Mouse (Mus musculus) liver, postnatal 0 days (tissue): ENCODE measurements around the gene Fam151b. TPM values are rescaled to one million over a fixed set of nuclear protein-coding genes. Genes with fewer than 3 reads are reported as not detected.

Experiments used
- ATAC-seq: fragments of 200-750 bp; cut with Nextera tagmentation; 2 replicates; pipeline ENCODE4 v1.8.0; 2017; ENCODE audit warnings: mild to moderate bottlenecking, moderate library complexity
- DNase-seq: peaks from one replicate; pipeline ENCODE4 v3.0.0-alpha.2; 2016
- H3K27ac ChIP-seq: fragments of 300-500 bp; sonication (generic); 2 replicates; pipeline ENCODE4 v1.5.1; 2014; ENCODE audit warnings: antibody characterized with exemption, moderate library complexity, mild to moderate bottlenecking, low read depth
- H3K27me3 ChIP-seq: fragments of 300-500 bp; sonication (generic); 2 replicates; pipeline ENCODE4 v1.6.1; 2014; ENCODE audit warnings: low read length, control low read depth, mixed read lengths; ENCODE audit not compliant: insufficient read depth
- H3K36me3 ChIP-seq: fragments of 300-500 bp; sonication (generic); replicated peaks from 2 replicates; pipeline ENCODE4 v1.6.1; 2014; ENCODE audit warnings: mild to moderate bottlenecking, control low read depth, low read length, moderate library complexity, mixed read lengths; ENCODE audit not compliant: insufficient read depth
- H3K4me1 ChIP-seq: fragments of 300-500 bp; sonication (generic); 2 replicates; pipeline ENCODE4 v1.6.1; 2014; ENCODE audit warnings: antibody characterized with exemption, mild to moderate bottlenecking, control low read depth; ENCODE audit not compliant: insufficient read depth
- H3K4me2 ChIP-seq: fragments of 300-500 bp; sonication (generic); 2 replicates; pipeline ENCODE4 v1.6.1; 2014; ENCODE audit warnings: low read depth, mild to moderate bottlenecking, low read length, moderate library complexity, mixed read lengths
- H3K4me3 ChIP-seq: fragments of 300-500 bp; sonication (generic); 2 replicates; pipeline ENCODE4 v1.5.1; 2014; ENCODE audit warnings: low read depth, low read length
- H3K9ac ChIP-seq: fragments of 300-500 bp; sonication (generic); replicated peaks from 2 replicates; pipeline ENCODE4 v1.6.1; 2014; ENCODE audit warnings: mild to moderate bottlenecking, moderate library complexity
- H3K9me3 ChIP-seq: fragments of 300-500 bp; sonication (generic); 2 replicates; pipeline ENCODE4 v1.6.1; 2016; ENCODE audit warnings: mild to moderate bottlenecking, control low read depth, low read length, mixed read lengths
- CTCF ChIP-seq: sonication (generic); IDR thresholded peaks from 2 replicates; pipeline ENCODE4 v1.5.1; 2016; ENCODE audit warnings: antibody characterized with exemption, low read depth
- EP300 ChIP-seq: IDR thresholded peaks from 2 replicates; pipeline ENCODE4 v1.6.1; 2016; ENCODE audit warnings: antibody characterized with exemption, low read depth, mild to moderate bottlenecking
- WGBS: fragments of 180-500 bp; shearing (Covaris S2); extraction: QIAGEN DNeasy Blood & Tissue Kit; methylation state at CpG from one replicate; pipeline ENCODE4 v1.1.7; 2014; ENCODE audit not compliant: insufficient replicate concordance; 5-methylcytosine and 5-hydroxymethylcytosine counted together
- polyA plus RNA-seq: library from polyadenylated mRNA; unstranded; fragments of >200 nt; fragmentation: Nextera tagmentation; extraction: Ambion mirVana; gene quantifications from 2 replicates; pipeline ENCODE4 v1.2.1, GENCODE M21; 2015

Fam151b gene
- polyA plus RNA-seq, 1 experiment from 2014 or later, result 0.12 TPM

GRCm38 (mm10) chr13:92523178-92523813, 39.5 kb upstream of the Fam151b start:
- Histone ChIP-seq H3K9ac (no peak overlapping the region), H3K27ac (no peak overlapping the region), H3K36me3 (peaks cover 17% of the 10 kb centered on the region), H3K9me3 (no peaks in the 10 kb centered on the region), H3K4me3 (no peak overlapping the region), H3K4me1 (no peaks in the 10 kb centered on the region), H3K4me2 (no peak overlapping the region), H3K27me3 (no peaks in the 10 kb centered on the region)
- WGBS, result 58% methylated on average over 5 of the region's 5 CpGs
- DNase-seq, result no peak
- no peak for TF ChIP-seq CTCF
- no peak for TF ChIP-seq EP300
- no peak for ATAC-seq

- no peak for DNase-seq
- 82% methylated on average over 12 of the region's 12 CpGs for WGBS
These were observed 21.1 kb upstream of the Fam151b start for GRCm38 (mm10) chr13:92504871-92505270.

GRCm38 (mm10) chr13:92491923-92492322, 8.1 kb upstream of the Fam151b start:
- Histone ChIP-seq H3K4me1 (no peaks in the 10 kb centered on the region), H3K36me3 (peaks cover 8% of the 10 kb centered on the region; the same call in 1 of the 2 replicates), H3K4me3 (no peak overlapping the region), H3K27ac (no peak overlapping the region), H3K27me3 (no peaks in the 10 kb centered on the region), H3K9me3 (no peaks in the 10 kb centered on the region), H3K9ac (no peak overlapping the region), H3K4me2 (no peak overlapping the region)
- TF ChIP-seq CTCF (no peak), EP300 (no peak)
- DNase-seq (no peak), ATAC-seq (no peak)
- 84% methylated on average over 1 of the region's 1 CpGs for WGBS

More at GRCm38 (mm10) chr13:92504871-92505270, 21.1 kb upstream of the Fam151b start:
- H3K36me3 ChIP-seq, result peaks cover 12% of the 10 kb centered on the region
- H3K9ac ChIP-seq, result no peak overlapping the region
- no peaks in the 10 kb centered on the region for H3K9me3 ChIP-seq
- TF ChIP-seq EP300, result no peak
- no peaks in the 10 kb centered on the region for H3K4me1 ChIP-seq
- H3K27me3 ChIP-seq, result no peaks in the 10 kb centered on the region
- H3K4me2 ChIP-seq, result no peak overlapping the region
- H3K27ac ChIP-seq, result no peak overlapping the region
- ATAC-seq, result no peak
- H3K4me3 ChIP-seq, result no peak overlapping the region

GRCm38 (mm10) chr13:92490817-92491216, 7.0 kb upstream of the Fam151b start:
- no peak for ATAC-seq
- H3K4me2 ChIP-seq, result no peak overlapping the region
- DNase-seq, result no peak
- no peaks in the 10 kb centered on the region for H3K9me3 ChIP-seq
- TF ChIP-seq CTCF (no peak), EP300 (no peak)
- no peak overlapping the region for H3K27ac ChIP-seq
- no peak overlapping the region for H3K4me3 ChIP-seq
- no peak overlapping the region for H3K9ac ChIP-seq
- no peaks in the 10 kb centered on the region for H3K27me3 ChIP-seq
- peaks cover 8% of the 10 kb centered on the region; the same call in 1 of the 2 replicates for H3K36me3 ChIP-seq
- H3K4me1 ChIP-seq, result no peaks in the 10 kb centered on the region
- WGBS, result 73% methylated on average over 4 of the region's 4 CpGs

- WGBS, result 5% methylated on average over 3 of the region's 3 CpGs
- ATAC-seq (peak; percentile 77), DNase-seq (peak; percentile 55)
- Histone ChIP-seq H3K4me2 (peak overlapping the region; percentile 73), H3K9me3 (no peaks in the 10 kb centered on the region), H3K9ac (0 out of 2 replicates have a peak overlapping the region, but pooled peaks have one; percentile 6), H3K27me3 (no peaks in the 10 kb centered on the region), H3K4me3 (peak overlapping the region; percentile 55), H3K27ac (peak overlapping the region; percentile 60; the same call in 1 of the 2 replicates), H3K36me3 (no peaks in the 10 kb centered on the region), H3K4me1 (no peaks in the 10 kb centered on the region)
- TF ChIP-seq CTCF, result peak; percentile 81
- no peak for TF ChIP-seq EP300
These were observed 467 bp downstream of the Fam151b start for GRCm38 (mm10) chr13:92483348-92483747.

GRCm38 (mm10) chr13:92470151-92470550, 13.7 kb downstream of the Fam151b start:
- no peak overlapping the region for H3K4me2 ChIP-seq
- no peak overlapping the region for H3K9ac ChIP-seq
- H3K27ac ChIP-seq, result no peak overlapping the region
- 0 out of 2 replicates have a peak, but pooled peaks cover 2% of the 10 kb centered on the region for H3K4me1 ChIP-seq
- H3K36me3 ChIP-seq, result peaks cover 3% of the 10 kb centered on the region; the same call in 1 of the 2 replicates
- WGBS, result 76% methylated on average over 2 of the region's 2 CpGs
- TF ChIP-seq CTCF (no peak), EP300 (no peak)
- DNase-seq (no peak), ATAC-seq (no peak)
- no peaks in the 10 kb centered on the region for H3K27me3 ChIP-seq
- no peak overlapping the region for H3K4me3 ChIP-seq
- no peaks in the 10 kb centered on the region for H3K9me3 ChIP-seq
